Mouse (Mus musculus) adrenal gland, postnatal 25 days (tissue): ENCODE results near the gene Slc16a10. TPM values are rescaled to one million over a fixed set of nuclear protein-coding genes. Genes with fewer than 3 reads are reported as not detected.
A peak's percentile ranks its signal among the peaks of the same experiment; 100 is the strongest.

Experiments
- DNase-seq: peaks from one replicate; pipeline ENCODE4 v3.0.0; 2021; ENCODE audit warnings: mixed read lengths
- total RNA-seq: library from RNA; stranded (reverse); gene quantifications from 2 replicates; pipeline ENCODE4 v1.2.3, GENCODE M21; 2021

Gene Slc16a10
- total RNA-seq, 1 experiment from 2014 or later = 23.2 TPM

GRCm38 (mm10) chr10:40149584-40150145 is 7.6 kb upstream of the Slc16a10 start:
- DNase-seq = no peak

DNA sequence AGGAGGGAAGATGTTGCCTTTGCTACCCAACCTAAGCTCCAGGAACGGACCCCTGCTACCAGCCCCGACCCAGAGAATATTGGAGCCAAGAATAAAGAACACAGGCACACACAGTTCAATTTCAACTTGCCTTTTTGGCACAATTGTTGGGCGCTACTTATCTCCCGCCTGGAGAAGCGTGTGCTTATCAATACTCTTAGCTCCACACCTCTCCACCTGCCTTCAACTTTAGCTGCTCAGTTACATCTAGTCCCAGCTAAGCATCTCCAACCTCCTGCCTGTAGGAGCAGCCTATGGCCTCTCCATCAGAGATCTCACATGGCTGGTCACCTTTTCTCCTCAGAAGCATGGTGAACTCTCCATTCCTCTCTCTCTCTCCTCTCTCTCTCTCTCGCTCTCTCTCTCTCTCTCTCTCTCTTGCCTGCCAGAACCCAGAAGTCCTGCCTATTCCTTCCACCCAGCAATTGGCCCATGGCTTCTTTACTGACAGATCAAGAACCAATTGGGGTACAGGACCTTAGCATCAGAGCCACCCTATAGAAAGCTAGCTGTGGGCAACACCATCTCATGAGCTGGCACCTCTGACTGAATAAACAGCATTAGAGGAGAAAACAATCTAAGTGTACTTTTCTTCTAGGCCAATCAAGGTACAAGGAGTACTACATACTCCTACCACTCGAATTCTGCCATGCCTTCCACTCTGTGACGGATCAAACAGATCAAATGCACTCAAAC is 5.4 kb upstream of the Slc16a10 start:
- DNase-seq = no peak

GRCm38 (mm10) chr10:40146451-40146850 is 4.4 kb upstream of the Slc16a10 start:
- no peak for DNase-seq

GRCm38 (mm10) chr10:40144815-40145214 is 2.8 kb upstream of the Slc16a10 start:
- DNase-seq = no peak

DNA sequence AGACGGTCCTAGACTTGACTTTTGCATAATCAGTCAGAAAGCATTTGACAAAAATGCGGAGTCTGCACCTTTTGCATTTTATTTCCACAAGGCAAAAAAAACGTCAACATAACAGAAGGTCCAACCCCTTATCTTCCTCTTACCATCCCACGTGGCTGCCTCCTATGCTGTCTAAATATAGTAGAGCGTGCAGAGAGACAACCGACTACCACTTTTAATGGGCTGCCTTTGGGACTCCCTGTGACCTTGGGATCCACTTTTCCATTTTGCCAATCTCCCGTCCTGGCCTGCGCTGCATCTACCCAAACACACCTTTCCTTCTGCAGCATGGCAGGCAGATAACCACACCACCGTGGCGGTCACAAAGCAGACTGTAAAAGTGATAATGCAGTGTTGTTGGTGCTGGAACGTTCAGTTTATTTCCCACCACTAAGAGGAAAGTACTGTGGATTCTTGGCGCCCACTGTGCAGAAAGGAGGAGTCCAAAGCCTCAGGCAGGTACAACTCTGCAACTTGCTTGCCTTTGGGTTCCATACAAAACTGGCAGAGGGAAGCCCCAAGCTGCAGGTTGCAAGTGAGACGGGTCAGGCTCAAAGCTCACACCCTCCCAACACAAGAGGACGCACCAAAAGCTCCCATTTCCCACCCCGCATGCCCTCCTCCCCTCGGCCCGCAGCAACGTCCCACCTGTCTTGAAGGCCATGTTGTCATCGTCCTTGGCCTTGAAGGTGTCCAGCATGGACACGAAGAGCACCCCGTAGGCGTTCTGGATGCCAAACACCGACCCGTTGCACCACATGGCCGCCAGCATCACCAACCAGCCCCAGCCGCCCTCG is 824 bp downstream of the Slc16a10 start:
- DNase-seq = peak; percentile 9

DNA sequence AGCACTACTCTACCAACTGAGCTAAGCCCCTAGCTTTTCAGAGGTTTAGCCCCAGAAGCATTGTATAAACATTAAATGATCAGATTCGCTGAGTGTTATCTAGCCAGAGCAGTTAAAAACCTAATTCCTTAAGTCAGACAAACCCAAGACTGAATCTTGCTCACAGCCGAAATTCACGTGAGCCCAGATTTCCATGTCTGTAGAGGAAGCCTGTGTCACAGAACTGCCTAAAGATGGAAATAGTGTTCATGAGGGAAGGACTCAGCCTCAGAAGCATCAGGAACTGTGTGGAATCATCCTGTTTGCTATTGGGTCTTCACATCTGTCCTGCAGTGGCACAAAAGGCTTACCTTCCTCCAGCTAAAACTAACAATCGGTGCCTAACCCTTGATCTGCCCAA is 2.4 kb downstream of the Slc16a10 start:
- DNase-seq = no peak

DNA sequence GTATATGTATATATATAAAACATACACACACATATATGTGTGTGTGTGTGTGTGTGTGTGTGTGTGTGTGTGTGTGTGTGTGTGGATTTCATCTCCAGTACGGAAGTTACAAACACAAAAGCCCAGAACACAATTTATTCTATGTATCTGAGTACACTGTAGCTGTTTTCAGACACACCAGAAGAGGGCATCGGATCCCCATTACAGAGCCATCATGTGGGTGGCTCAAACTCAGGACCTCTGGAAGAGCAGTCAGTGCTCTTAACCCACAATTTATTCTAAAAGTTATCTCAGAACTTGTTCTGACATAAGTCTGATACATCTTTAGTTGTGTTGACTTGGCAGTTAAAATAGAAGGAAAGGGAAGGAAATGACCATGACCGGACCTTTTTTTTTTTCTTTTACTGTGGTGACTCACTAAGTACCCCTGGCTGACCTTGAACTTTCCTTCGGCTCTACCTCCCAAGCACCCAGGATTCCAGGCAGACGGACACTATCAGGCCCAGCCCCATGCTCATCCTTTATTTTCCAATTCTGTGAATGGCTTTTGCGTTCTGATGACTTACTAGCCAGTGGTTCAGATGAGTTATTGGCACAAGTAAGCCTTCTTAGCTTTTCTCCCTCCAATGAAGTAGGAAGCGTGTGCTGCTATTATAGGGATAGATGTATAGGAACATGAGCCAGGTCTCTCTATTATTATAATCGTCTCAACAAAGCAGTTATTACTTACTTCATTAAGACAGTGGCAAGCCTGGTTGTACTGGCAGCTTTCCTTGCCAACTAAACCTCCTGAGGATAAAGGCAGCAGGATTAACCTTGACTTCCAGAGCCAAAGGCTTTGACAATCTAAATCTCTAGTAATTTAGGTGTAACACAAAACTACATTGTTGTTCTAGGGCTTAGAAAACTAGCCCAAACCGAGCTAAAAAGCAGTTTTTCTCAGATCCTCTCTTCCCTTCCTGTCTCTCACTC is 6.0 kb downstream of the Slc16a10 start:
- no peak for DNase-seq

- no peak for DNase-seq
Observed at GRCm38 (mm10) chr10:40134906-40135305, 7.2 kb downstream of the Slc16a10 start.

DNA sequence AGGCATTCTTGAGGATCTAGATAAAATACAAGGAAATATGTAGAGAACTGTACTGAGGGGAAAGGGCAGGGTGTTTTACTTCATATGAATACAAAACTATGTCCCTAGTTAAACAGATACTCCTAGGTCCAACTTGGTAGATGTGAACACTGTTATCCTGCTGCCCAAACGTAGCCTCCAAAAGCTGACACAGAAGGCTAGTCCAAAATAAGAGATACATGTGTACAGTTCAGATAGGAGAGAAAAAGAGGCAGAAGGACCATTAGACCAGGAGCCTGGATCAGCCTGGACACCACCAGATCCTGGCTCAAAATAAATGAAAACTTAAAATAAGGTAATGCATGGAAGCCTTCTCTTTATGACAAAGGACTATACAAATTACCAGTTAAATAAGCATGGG is 8.4 kb downstream of the Slc16a10 start:
- DNase-seq = no peak

DNA sequence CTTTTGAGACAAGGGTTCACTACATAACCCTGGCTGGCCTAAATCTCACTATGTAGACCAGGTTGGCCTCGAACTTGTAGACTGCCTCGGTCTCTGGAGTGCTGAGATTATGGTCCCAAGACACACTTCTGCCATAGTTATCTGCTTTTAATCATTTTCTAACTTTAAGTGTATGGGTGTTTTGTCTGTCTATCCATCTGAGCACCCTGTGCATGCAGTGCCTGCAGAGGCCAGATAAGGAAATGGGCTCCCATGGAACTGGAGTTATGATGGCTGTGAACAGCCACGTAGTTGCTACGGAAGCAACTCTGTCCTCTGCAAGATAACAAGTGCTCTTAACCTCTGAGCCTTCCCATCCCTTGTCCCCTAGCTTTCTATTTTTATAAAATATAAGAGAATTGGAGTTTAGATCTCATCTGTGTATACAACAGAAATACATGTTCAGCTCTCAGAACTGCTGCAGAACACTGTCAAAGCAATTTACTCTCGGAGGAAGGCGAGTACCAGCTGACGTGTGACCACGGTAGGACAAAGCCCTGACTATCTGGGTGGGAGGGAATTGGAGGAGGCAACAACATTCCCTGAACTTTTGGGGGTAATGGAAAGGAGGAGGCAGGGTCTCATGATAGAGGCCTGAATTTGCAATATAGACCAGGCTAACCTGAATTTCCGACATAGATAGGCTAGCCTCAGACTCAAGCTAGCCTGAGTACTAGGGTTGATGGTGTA is 10.2 kb downstream of the Slc16a10 start:
- DNase-seq = no peak

GRCm38 (mm10) chr10:40130126-40130525 is 11.9 kb downstream of the Slc16a10 start:
- no peak for DNase-seq

DNA sequence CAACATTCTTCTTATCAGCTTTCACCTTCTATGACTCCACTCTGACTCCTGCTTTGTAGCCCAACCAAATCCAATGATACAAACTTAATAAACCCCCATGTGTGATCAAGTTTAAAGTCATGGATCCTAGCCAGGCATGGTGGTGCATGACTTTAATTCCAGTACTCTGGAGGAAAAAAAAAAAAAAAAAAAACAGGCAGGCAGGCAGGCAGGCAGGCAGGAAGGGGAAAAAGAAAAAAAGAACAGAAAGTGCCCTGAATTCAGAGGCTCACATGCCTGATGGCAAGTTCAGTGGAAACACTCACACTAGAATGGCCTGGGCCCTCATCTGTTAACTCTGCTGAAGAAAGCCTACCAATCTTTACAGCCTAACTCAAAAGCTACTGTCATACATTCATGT is 12.9 kb downstream of the Slc16a10 start:
- no peak for DNase-seq

DNA sequence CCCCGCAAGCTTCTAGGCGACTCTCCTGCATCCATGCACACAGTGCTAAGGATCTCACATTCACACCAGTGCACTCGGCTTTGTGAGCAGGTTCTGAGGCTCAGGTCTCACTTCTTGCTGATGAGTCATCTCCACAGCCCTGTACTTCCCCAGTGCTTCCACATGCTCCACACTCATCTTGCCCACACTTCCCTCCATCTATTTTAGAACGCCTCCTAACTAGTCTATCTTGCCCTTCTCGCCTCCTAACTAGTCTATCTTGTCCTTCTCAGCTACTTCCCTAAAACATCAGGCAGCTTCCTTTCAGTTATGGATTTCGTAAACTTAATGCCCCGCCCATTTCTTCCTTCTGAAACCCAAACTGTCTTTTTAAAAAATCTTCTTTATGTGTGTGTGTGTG is 13.6 kb downstream of the Slc16a10 start:
- no peak for DNase-seq

DNA sequence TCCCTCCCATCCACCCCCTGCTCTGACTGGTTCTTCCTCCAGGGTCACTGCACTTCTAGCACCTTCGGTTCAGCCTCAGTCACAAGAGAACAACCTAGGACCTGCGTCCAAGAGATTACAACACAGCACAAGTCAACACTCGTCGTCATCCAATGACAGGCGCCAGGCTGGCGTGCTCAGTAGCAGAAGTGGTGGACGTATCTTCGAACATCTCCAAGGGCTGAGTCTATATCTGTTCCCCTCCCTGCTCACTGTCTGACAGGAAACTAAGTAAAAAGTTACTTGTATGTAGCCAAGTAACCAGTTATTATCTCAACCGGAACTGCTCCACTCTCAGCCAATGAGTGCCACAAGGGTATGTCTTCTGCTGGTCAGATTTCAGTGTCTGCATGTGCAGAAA is 16.9 kb downstream of the Slc16a10 start:
- no peak for DNase-seq

DNA sequence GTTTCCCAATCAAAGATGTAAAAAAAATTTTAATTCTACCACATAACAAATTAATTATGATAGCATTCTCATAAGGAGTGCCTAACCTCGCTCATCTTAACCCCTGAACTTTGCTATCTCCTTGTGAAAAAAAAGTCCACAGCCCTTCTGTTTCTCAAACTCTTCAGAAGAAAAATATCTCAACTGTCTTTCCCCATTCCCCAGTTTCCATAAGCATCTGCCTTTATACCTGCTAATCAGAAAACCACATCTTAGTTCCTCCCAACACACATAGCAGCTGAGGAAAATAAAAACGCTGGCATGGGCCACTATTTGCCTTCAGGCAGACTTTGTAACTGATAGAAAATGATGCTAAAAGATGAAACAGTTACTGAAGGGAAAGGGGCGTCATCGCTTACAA is 17.5 kb downstream of the Slc16a10 start:
- no peak for DNase-seq

DNA sequence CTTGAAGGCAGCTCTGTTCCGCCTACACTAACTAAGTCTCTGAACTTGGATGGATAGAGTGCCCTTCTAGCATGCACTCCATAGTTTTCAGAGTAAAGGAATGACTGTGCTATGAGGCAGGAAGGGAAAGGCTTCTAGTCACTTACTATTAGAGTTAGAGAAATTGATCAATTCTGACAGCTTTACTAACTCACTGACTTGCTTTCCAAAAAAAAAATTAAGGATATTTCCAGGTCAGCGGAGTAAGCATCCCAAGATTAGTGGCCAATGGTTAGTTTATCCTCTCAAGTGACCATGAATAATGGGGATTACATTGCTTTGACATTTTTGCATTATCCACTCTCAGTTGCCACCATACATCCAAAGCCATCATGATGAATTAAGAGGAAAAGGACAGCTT is 18.0 kb downstream of the Slc16a10 start:
- DNase-seq = no peak

- no peak for DNase-seq
Observed at GRCm38 (mm10) chr10:40119466-40119865, 22.6 kb downstream of the Slc16a10 start.

- DNase-seq = no peak
Observed at GRCm38 (mm10) chr10:40118743-40119387, 23.2 kb downstream of the Slc16a10 start.

- DNase-seq = no peak
Observed at GRCm38 (mm10) chr10:40113517-40114085, 28.5 kb downstream of the Slc16a10 start.

- DNase-seq = no peak
Observed at GRCm38 (mm10) chr10:40112256-40112655, 29.8 kb downstream of the Slc16a10 start.

- DNase-seq = no peak
Observed at GRCm38 (mm10) chr10:40109520-40109919, 32.5 kb downstream of the Slc16a10 start.
